Mouse (Mus musculus): Measurements from ENCODE around the gene Lrr1.

Gene Lrr1

GRCm38 (mm10) chr12:69198985-69199384 lies 30.4 kb downstream of the Lrr1 start:
- DNase-seq (ENCODE audit: low read depth, low spot score) = no peak
- Histone ChIP-seq H3K36me3 (ENCODE audit: control insufficient read depth, insufficient read depth, low read length, poor library complexity, severe bottlenecking) (no peaks in the 10 kb centered on the region), H3K27me3 (ENCODE audit: control insufficient read depth, insufficient read depth, low read length, poor library complexity, severe bottlenecking) (no peaks in the 10 kb centered on the region)

- peak; percentile 56 for DNase-seq (ENCODE audit: low read depth, low spot score)
- H3K36me3 ChIP-seq (ENCODE audit: control insufficient read depth, insufficient read depth, low read length, poor library complexity, severe bottlenecking) = no peaks in the 10 kb centered on the region; the same call in 1 of the 2 replicates
These were observed 35.6 kb downstream of the Lrr1 start, which contains the start of gene Gm49384 for GRCm38 (mm10) chr12:69204052-69204833. Gm49384 (minus strand) TSS chr12:69204267.

GRCm38 (mm10) chr12:69207396-69207795 lies 38.8 kb downstream of the Lrr1 start:
- Histone ChIP-seq H3K36me3 (ENCODE audit: control insufficient read depth, insufficient read depth, low read length, poor library complexity, severe bottlenecking) (no peaks in the 10 kb centered on the region; the same call in 1 of the 2 replicates), H3K27me3 (ENCODE audit: control insufficient read depth, insufficient read depth, low read length, poor library complexity, severe bottlenecking) (no peaks in the 10 kb centered on the region)
- DNase-seq (ENCODE audit: low read depth, low spot score) = no peak

More at GRCm38 (mm10) chr12:69204052-69204833, 35.6 kb downstream of the Lrr1 start, which contains the start of gene Gm49384:
- H3K27me3 ChIP-seq (ENCODE audit: control insufficient read depth, insufficient read depth, low read length, poor library complexity, severe bottlenecking) = no peaks in the 10 kb centered on the region

- no peak for DNase-seq (ENCODE audit: low read depth, low spot score)
- Histone ChIP-seq H3K27me3 (ENCODE audit: control insufficient read depth, insufficient read depth, low read length, poor library complexity, severe bottlenecking) (no peaks in the 10 kb centered on the region), H3K36me3 (ENCODE audit: control insufficient read depth, insufficient read depth, low read length, poor library complexity, severe bottlenecking) (no peaks in the 10 kb centered on the region; the same call in 1 of the 2 replicates)
These were observed 39.3 kb downstream of the Lrr1 start for GRCm38 (mm10) chr12:69207926-69208325.

GRCm38 (mm10) chr12:69208520-69208919 lies 39.9 kb downstream of the Lrr1 start:
- no peaks in the 10 kb centered on the region for H3K27me3 ChIP-seq (ENCODE audit: control insufficient read depth, insufficient read depth, low read length, poor library complexity, severe bottlenecking)
- peak; percentile 30 for DNase-seq (ENCODE audit: low read depth, low spot score)

GRCm38 (mm10) chr12:69210056-69210979 lies 41.7 kb downstream of the Lrr1 start:
- no peaks in the 10 kb centered on the region; the same call in 1 of the 2 replicates for H3K36me3 ChIP-seq (ENCODE audit: control insufficient read depth, insufficient read depth, low read length, poor library complexity, severe bottlenecking)
- no peak for DNase-seq (ENCODE audit: low read depth, low spot score)
- no peaks in the 10 kb centered on the region for H3K27me3 ChIP-seq (ENCODE audit: control insufficient read depth, insufficient read depth, low read length, poor library complexity, severe bottlenecking)

More at GRCm38 (mm10) chr12:69208520-69208919, 39.9 kb downstream of the Lrr1 start:
- H3K36me3 ChIP-seq (ENCODE audit: control insufficient read depth, insufficient read depth, low read length, poor library complexity, severe bottlenecking) = no peaks in the 10 kb centered on the region; the same call in 1 of the 2 replicates

GRCm38 (mm10) chr12:69211057-69211456 lies 42.4 kb downstream of the Lrr1 start:
- H3K36me3 ChIP-seq (ENCODE audit: control insufficient read depth, insufficient read depth, low read length, poor library complexity, severe bottlenecking) = no peaks in the 10 kb centered on the region; the same call in 1 of the 2 replicates
- DNase-seq (ENCODE audit: low read depth, low spot score) = peak; percentile 32

GRCm38 (mm10) chr12:69213186-69213777 lies 44.7 kb downstream of the Lrr1 start:
- H3K36me3 ChIP-seq (ENCODE audit: control insufficient read depth, insufficient read depth, low read length, poor library complexity, severe bottlenecking) = no peaks in the 10 kb centered on the region
- H3K27me3 ChIP-seq (ENCODE audit: control insufficient read depth, insufficient read depth, low read length, poor library complexity, severe bottlenecking) = no peaks in the 10 kb centered on the region
- no peak for DNase-seq (ENCODE audit: low read depth, low spot score)

More at GRCm38 (mm10) chr12:69211057-69211456, 42.4 kb downstream of the Lrr1 start:
- H3K27me3 ChIP-seq (ENCODE audit: control insufficient read depth, insufficient read depth, low read length, poor library complexity, severe bottlenecking) = no peaks in the 10 kb centered on the region

GRCm38 (mm10) chr12:69214393-69214792 lies 45.8 kb downstream of the Lrr1 start:
- H3K36me3 ChIP-seq (ENCODE audit: control insufficient read depth, insufficient read depth, low read length, poor library complexity, severe bottlenecking) = no peaks in the 10 kb centered on the region
- DNase-seq (ENCODE audit: low read depth, low spot score) = no peak
- H3K27me3 ChIP-seq (ENCODE audit: control insufficient read depth, insufficient read depth, low read length, poor library complexity, severe bottlenecking) = no peaks in the 10 kb centered on the region

- Histone ChIP-seq H3K27me3 (ENCODE audit: control insufficient read depth, insufficient read depth, low read length, poor library complexity, severe bottlenecking) (no peaks in the 10 kb centered on the region), H3K36me3 (ENCODE audit: control insufficient read depth, insufficient read depth, low read length, poor library complexity, severe bottlenecking) (no peaks in the 10 kb centered on the region)
- no peak for DNase-seq (ENCODE audit: low read depth, low spot score)
These were observed 46.6 kb downstream of the Lrr1 start for GRCm38 (mm10) chr12:69215000-69215785.

GRCm38 (mm10) chr12:69216587-69216986 lies 48.0 kb downstream of the Lrr1 start:
- no peaks in the 10 kb centered on the region for H3K27me3 ChIP-seq (ENCODE audit: control insufficient read depth, insufficient read depth, low read length, poor library complexity, severe bottlenecking)
- DNase-seq (ENCODE audit: low read depth, low spot score) = no peak
- no peaks in the 10 kb centered on the region for H3K36me3 ChIP-seq (ENCODE audit: control insufficient read depth, insufficient read depth, low read length, poor library complexity, severe bottlenecking)

GRCm38 (mm10) chr12:69220613-69221277 lies 52.1 kb downstream of the Lrr1 start:
- DNase-seq (ENCODE audit: low read depth, low spot score) = no peak
- H3K27me3 ChIP-seq (ENCODE audit: control insufficient read depth, insufficient read depth, low read length, poor library complexity, severe bottlenecking) = no peaks in the 10 kb centered on the region

GRCm38 (mm10) chr12:69227776-69228466 lies 59.3 kb downstream of the Lrr1 start, which contains the start of gene Pole2:
Pole2 (minus strand) TSS chr12:69228195.
- DNase-seq (ENCODE audit: low read depth, low spot score) = peak; percentile 80
- Histone ChIP-seq H3K27me3 (ENCODE audit: control insufficient read depth, insufficient read depth, low read length, poor library complexity, severe bottlenecking) (no peaks in the 10 kb centered on the region), H3K36me3 (ENCODE audit: control insufficient read depth, insufficient read depth, low read length, poor library complexity, severe bottlenecking) (no peaks in the 10 kb centered on the region)

More at GRCm38 (mm10) chr12:69220613-69221277, 52.1 kb downstream of the Lrr1 start:
- H3K36me3 ChIP-seq (ENCODE audit: control insufficient read depth, insufficient read depth, low read length, poor library complexity, severe bottlenecking) = no peaks in the 10 kb centered on the region

All from splenic B cell, adult 2 months (primary cell).